Mouse (Mus musculus): ENCODE data around the gene Elob. TPM values are rescaled to one million over a fixed set of nuclear protein-coding genes. Genes with fewer than 3 reads are reported as not detected.
A peak's percentile ranks its signal among the peaks of the same experiment; 100 is the strongest.

The Elob gene
- polyA plus RNA-seq, 1 experiment from 2014 or later = 1,057 TPM

DNA sequence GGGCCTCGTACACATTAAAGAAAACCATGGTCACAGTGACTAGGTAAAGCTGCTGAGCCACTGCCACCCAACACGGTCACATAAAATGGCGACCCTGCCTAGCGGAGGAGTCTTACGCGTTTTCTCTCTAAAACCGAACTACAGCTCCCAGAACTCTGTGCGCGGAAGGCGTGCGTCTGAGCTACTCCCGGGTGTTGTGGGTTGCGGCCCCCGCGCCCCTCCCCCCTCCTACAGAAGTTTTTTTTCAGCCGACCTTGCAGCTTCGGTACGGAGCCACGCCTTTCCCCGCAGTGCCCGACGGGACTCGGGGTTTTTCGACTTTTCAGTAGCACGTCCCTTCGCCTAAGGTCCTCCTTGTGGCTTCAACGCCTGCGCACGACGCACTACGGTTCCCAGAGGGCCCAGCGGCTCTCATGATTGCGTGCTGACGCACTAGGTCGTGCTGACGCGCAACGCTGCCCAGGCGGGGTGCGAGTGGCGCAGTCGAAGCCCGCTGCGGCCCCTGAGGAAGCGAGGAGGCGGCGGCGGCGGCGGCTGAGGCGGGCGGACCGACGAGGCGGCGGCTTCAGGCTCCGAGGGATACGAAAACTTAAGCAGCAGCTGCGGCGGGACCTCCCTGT, 26.1 kb downstream of the Elob start:
- Histone ChIP-seq H3K27ac (replicated peaks; ENCODE audit: low read depth, low read length) (peak overlapping the region; percentile 81), H3K27me3 (ENCODE audit: control insufficient read depth, insufficient read depth, low read length) (no peaks in the 10 kb centered on the region), H3K4me2 (ENCODE audit: low read depth, low read length) (peak overlapping the region; percentile 42), H3K9me3 (replicated peaks; ENCODE audit: control insufficient read depth, low read length) (no peaks in the 10 kb centered on the region), H3K4me3 (ENCODE audit: low read depth, low read length) (peak overlapping the region; percentile 97), H3K9ac (replicated peaks; ENCODE audit: low read length) (peak overlapping the region; percentile 95), H3K4me1 (ENCODE audit: control insufficient read depth, insufficient read depth, low read length) (no peaks in the 10 kb centered on the region), H3K36me3 (replicated peaks; ENCODE audit: control insufficient read depth, insufficient read depth, low read depth, low read length) (no peaks in the 10 kb centered on the region)
- DNase-seq (ENCODE audit: low spot score) = peak; percentile 99
- WGBS = under 1% methylated on average over 57 of the region's 60 CpGs
- ATAC-seq (replicated peaks; ENCODE audit: insufficient number of reproducible peaks, low FRiP score, low TSS enrichment, low read depth) = peak; percentile 99

DNA sequence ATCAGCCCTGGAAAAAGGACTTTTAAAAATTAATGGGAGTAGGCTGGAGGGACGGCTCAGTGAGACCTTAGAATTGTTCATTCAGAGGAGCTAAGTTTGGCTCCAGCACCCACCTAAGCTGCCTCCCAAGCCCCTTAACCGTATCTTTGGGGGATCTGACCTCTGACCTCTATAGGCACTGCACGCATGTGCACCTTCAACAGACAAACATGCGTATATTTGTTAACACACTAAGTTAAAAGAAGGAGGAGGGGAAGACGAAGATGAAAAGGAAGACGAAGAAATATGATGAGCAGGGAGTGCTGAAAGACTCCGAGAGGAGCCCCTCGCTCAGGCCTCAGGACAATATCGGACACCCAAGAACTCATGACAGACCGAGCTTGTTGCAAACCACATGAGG, 27.3 kb downstream of the Elob start:
- H3K27ac ChIP-seq (replicated peaks; ENCODE audit: low read depth, low read length) = no peak overlapping the region
- H3K4me3 ChIP-seq (ENCODE audit: low read depth, low read length) = no peak overlapping the region
- no peak overlapping the region for H3K4me2 ChIP-seq (ENCODE audit: low read depth, low read length)
- H3K9ac ChIP-seq (replicated peaks; ENCODE audit: low read length) = no peak overlapping the region
- H3K9me3 ChIP-seq (replicated peaks; ENCODE audit: control insufficient read depth, low read length) = no peaks in the 10 kb centered on the region
- DNase-seq (ENCODE audit: low spot score) = no peak
- ATAC-seq (replicated peaks; ENCODE audit: insufficient number of reproducible peaks, low FRiP score, low TSS enrichment, low read depth) = no peak
- 89% methylated on average over 10 of the region's 10 CpGs for WGBS
- no peaks in the 10 kb centered on the region for H3K36me3 ChIP-seq (replicated peaks; ENCODE audit: control insufficient read depth, insufficient read depth, low read depth, low read length)
- no peaks in the 10 kb centered on the region for H3K4me1 ChIP-seq (ENCODE audit: control insufficient read depth, insufficient read depth, low read length)
- no peaks in the 10 kb centered on the region for H3K27me3 ChIP-seq (ENCODE audit: control insufficient read depth, insufficient read depth, low read length)

DNA sequence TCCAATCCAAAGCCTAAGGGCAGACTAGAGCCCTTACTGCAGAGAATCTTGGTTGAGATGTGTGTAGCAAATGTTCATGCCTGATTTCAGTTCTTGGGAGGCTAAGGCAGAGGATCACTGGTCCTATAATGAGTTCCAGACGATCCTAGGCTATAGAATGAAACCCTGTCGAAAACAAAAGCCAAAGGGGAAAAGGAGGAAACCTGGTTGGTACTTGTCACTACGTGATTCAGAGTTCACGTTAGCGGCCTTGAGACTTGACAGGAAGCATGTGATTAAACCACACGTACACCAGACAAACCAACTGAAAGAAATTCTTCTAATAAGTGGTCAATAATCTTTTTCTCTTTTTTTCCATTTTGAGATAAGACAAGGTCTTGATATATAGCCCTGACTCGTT, 31.6 kb downstream of the Elob start:
- Histone ChIP-seq H3K27ac (replicated peaks; ENCODE audit: low read depth, low read length) (no peak overlapping the region), H3K4me2 (ENCODE audit: low read depth, low read length) (no peak overlapping the region), H3K27me3 (ENCODE audit: control insufficient read depth, insufficient read depth, low read length) (no peaks in the 10 kb centered on the region), H3K9ac (replicated peaks; ENCODE audit: low read length) (no peak overlapping the region), H3K4me3 (ENCODE audit: low read depth, low read length) (no peak overlapping the region), H3K36me3 (replicated peaks; ENCODE audit: control insufficient read depth, insufficient read depth, low read depth, low read length) (no peaks in the 10 kb centered on the region), H3K4me1 (ENCODE audit: control insufficient read depth, insufficient read depth, low read length) (no peaks in the 10 kb centered on the region), H3K9me3 (replicated peaks; ENCODE audit: control insufficient read depth, low read length) (no peaks in the 10 kb centered on the region)
- DNase-seq (ENCODE audit: low spot score) (peak; percentile 43), ATAC-seq (replicated peaks; ENCODE audit: insufficient number of reproducible peaks, low FRiP score, low TSS enrichment, low read depth) (no peak)
- 39% methylated on average over 7 of the region's 7 CpGs for WGBS

DNA sequence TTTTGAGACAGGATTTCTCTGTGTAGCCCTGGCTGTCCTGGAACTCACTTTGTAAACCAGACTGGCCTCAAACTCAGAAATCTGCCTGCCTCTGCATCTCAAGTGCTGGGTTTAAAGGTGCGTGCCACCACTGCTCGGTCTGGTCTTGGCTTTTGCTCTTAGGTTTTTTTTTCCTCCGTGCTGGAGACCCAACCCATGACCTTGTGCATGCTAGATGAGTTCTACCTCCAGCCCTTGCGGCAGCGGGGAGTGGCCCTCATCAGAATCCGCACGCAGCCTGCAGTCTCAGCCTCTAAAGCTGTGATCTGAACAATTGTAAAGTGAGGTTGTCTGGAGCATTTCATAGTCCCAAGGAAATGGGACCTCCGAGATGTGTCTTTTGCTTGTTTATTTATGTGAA, 33.6 kb downstream of the Elob start:
- H3K4me2 ChIP-seq (ENCODE audit: low read depth, low read length) = no peak overlapping the region
- no peak for DNase-seq (ENCODE audit: low spot score)
- no peaks in the 10 kb centered on the region for H3K27me3 ChIP-seq (ENCODE audit: control insufficient read depth, insufficient read depth, low read length)
- H3K9ac ChIP-seq (replicated peaks; ENCODE audit: low read length) = no peak overlapping the region
- ATAC-seq (replicated peaks; ENCODE audit: insufficient number of reproducible peaks, low FRiP score, low TSS enrichment, low read depth) = no peak
- WGBS = 91% methylated on average over 8 of the region's 8 CpGs
- H3K4me3 ChIP-seq (ENCODE audit: low read depth, low read length) = no peak overlapping the region
- no peaks in the 10 kb centered on the region for H3K4me1 ChIP-seq (ENCODE audit: control insufficient read depth, insufficient read depth, low read length)
- H3K9me3 ChIP-seq (replicated peaks; ENCODE audit: control insufficient read depth, low read length) = no peaks in the 10 kb centered on the region
- no peak overlapping the region for H3K27ac ChIP-seq (replicated peaks; ENCODE audit: low read depth, low read length)
- no peaks in the 10 kb centered on the region for H3K36me3 ChIP-seq (replicated peaks; ENCODE audit: control insufficient read depth, insufficient read depth, low read depth, low read length)

DNA sequence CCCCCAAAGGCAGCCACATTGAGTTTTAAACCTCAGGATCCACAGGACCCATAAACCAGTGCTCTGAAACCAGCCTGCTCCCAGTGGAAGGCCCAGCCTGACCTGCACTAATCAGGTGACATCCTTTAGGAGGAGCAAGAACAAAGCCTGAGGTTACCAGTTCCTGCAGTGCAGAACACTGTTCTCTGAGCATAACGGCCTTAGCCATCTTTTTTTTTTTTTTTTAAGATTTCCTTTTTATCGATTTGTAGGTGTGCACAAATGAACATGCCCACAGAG, 37.9 kb downstream of the Elob start:
- Histone ChIP-seq H3K4me3 (ENCODE audit: low read depth, low read length) (peak overlapping the region; percentile 34; the same call in 1 of the 2 replicates), H3K4me2 (ENCODE audit: low read depth, low read length) (peak overlapping the region; percentile 57), H3K9me3 (replicated peaks; ENCODE audit: control insufficient read depth, low read length) (no peaks in the 10 kb centered on the region), H3K36me3 (replicated peaks; ENCODE audit: control insufficient read depth, insufficient read depth, low read depth, low read length) (no peaks in the 10 kb centered on the region), H3K9ac (replicated peaks; ENCODE audit: low read length) (peak overlapping the region; percentile 68), H3K4me1 (ENCODE audit: control insufficient read depth, insufficient read depth, low read length) (no peaks in the 10 kb centered on the region), H3K27me3 (ENCODE audit: control insufficient read depth, insufficient read depth, low read length) (no peaks in the 10 kb centered on the region), H3K27ac (replicated peaks; ENCODE audit: low read depth, low read length) (peak overlapping the region; percentile 87)
- DNase-seq (ENCODE audit: low spot score) (no peak), ATAC-seq (replicated peaks; ENCODE audit: insufficient number of reproducible peaks, low FRiP score, low TSS enrichment, low read depth) (no peak)
- WGBS = 44% methylated on average over 2 of the region's 2 CpGs

DNA sequence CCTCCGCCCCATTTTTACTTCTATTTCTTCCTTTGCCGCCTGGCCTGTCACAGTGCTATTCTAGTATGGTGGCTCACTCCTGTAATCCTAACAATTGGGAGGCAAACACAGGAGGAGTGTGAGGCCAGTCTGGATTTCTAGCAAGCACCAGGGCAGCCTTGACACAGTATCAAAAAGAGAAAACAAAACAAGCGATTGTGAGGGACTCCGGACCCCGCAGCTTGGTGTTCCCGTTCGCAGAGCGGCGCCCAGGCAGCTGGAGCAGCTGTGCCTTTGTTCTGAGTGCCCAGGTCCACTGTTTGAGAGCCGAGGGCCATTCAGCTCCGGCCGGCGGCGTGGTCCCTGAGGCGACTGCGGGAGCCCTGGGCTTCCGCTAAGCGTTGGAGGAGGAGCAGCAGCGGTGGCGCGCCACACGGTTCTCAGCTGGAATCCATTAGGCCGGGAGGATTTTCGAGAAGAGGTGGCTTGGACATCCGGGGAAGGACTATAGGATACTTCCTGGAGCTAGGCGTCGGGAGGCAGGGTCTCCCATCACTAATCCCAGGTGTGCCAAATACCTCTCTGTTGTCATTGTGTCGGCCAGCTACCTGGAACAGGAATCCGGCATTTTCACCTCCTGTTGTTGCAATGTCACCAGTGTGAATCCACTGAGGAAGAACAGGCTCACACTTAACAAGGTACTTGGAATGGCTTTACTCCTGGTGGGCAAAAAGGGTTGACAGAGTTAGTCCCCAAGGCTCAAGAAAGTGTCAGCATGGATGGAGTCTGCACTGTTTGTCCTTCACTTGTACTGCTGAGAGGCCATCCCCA, 38.5 kb downstream of the Elob start, which contains the start of gene Srrm2:
Srrm2 (plus strand) TSS at position 264 of the 810 bp plus-strand sequence.
- whole genome bisulfite sequencing = 1% methylated on average over 29 of the region's 29 CpGs

DNA sequence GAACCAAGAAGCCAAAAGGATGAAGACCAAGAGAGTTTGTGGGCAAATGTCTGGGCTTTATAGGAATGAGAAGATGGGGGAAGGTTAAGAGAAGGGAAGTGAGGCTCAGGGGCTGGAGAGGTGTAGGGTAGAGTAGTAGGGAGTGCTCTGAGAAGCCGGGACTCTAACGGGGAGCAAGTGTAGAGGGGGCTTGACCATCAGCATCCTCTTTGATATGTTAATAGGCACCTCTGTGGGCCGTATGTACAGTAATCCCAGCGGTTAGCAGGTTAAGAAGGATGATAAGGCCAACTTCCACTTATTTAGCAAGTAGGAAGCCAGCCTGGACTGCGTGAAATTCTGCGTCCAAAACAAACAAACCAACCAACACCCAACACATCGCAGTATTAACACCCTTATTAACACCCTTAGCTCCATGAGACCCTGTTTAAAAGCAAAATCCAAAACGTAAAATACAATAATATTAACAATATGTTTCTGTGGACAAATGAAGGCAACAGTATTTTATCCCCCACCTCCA, 39.1 kb downstream of the Elob start:
- DNase-seq (ENCODE audit: low spot score) (peak; percentile 8), ATAC-seq (replicated peaks; ENCODE audit: insufficient number of reproducible peaks, low FRiP score, low TSS enrichment, low read depth) (no peak)
- Histone ChIP-seq H3K4me1 (ENCODE audit: control insufficient read depth, insufficient read depth, low read length) (no peaks in the 10 kb centered on the region), H3K36me3 (replicated peaks; ENCODE audit: control insufficient read depth, insufficient read depth, low read depth, low read length) (no peaks in the 10 kb centered on the region), H3K27ac (replicated peaks; ENCODE audit: low read depth, low read length) (peak overlapping the region; percentile 87; the same call in 1 of the 2 replicates), H3K27me3 (ENCODE audit: control insufficient read depth, insufficient read depth, low read length) (no peaks in the 10 kb centered on the region), H3K4me3 (ENCODE audit: low read depth, low read length) (peak overlapping the region; percentile 34), H3K4me2 (ENCODE audit: low read depth, low read length) (peak overlapping the region; percentile 57), H3K9ac (replicated peaks; ENCODE audit: low read length) (peak overlapping the region; percentile 68), H3K9me3 (replicated peaks; ENCODE audit: control insufficient read depth, low read length) (no peaks in the 10 kb centered on the region)
- 11% methylated on average over 8 of the region's 8 CpGs for WGBS

More for the DNA sequence above, 38.5 kb downstream of the Elob start, which contains the start of gene Srrm2:
- no peaks in the 10 kb centered on the region for H3K27me3 ChIP-seq (ENCODE audit: control insufficient read depth, insufficient read depth, low read length)
- H3K9me3 ChIP-seq (replicated peaks; ENCODE audit: control insufficient read depth, low read length) = no peaks in the 10 kb centered on the region
- H3K4me1 ChIP-seq (ENCODE audit: control insufficient read depth, insufficient read depth, low read length) = no peaks in the 10 kb centered on the region
- peak within 1 kb of the TSS; percentile 57 for H3K4me2 ChIP-seq (ENCODE audit: low read depth, low read length)
- peak within 1 kb of the TSS; percentile 87 for H3K27ac ChIP-seq (replicated peaks; ENCODE audit: low read depth, low read length)
- peak; percentile 88 for DNase-seq (ENCODE audit: low spot score)
- no peaks in the 10 kb centered on the region for H3K36me3 ChIP-seq (replicated peaks; ENCODE audit: control insufficient read depth, insufficient read depth, low read depth, low read length)
- ATAC-seq (replicated peaks; ENCODE audit: insufficient number of reproducible peaks, low FRiP score, low TSS enrichment, low read depth) = peak; percentile 54
- peak within 1 kb of the TSS; percentile 34 for H3K4me3 ChIP-seq (ENCODE audit: low read depth, low read length)
- H3K9ac ChIP-seq (replicated peaks; ENCODE audit: low read length) = peak within 1 kb of the TSS; percentile 68

DNA sequence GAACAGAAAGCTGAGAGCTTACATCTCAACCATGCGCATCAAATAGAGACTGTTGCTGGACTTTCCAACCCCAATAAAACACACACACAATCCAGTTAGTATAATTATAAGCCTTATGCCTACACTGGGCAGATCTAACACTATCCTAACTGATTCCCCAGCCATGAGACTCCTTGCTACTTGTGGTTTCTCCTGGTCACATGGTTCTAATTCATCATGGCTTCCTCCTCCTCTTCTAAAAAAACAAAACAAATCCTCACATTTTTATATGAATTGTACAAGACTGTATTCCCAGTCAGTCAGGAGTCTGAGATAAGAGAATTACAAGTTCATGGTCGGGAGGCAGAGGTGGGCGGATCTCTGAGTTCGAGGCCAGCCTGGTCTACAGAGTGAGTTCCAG, 40.0 kb downstream of the Elob start:
- no peaks in the 10 kb centered on the region for H3K9me3 ChIP-seq (replicated peaks; ENCODE audit: control insufficient read depth, low read length)
- H3K36me3 ChIP-seq (replicated peaks; ENCODE audit: control insufficient read depth, insufficient read depth, low read depth, low read length) = no peaks in the 10 kb centered on the region
- no peak for DNase-seq (ENCODE audit: low spot score)
- H3K27ac ChIP-seq (replicated peaks; ENCODE audit: low read depth, low read length) = no peak overlapping the region
- H3K27me3 ChIP-seq (ENCODE audit: control insufficient read depth, insufficient read depth, low read length) = no peaks in the 10 kb centered on the region
- no peak overlapping the region for H3K9ac ChIP-seq (replicated peaks; ENCODE audit: low read length)
- 90% methylated on average over 4 of the region's 4 CpGs for WGBS
- ATAC-seq (replicated peaks; ENCODE audit: insufficient number of reproducible peaks, low FRiP score, low TSS enrichment, low read depth) = no peak
- H3K4me3 ChIP-seq (ENCODE audit: low read depth, low read length) = no peak overlapping the region
- no peak overlapping the region for H3K4me2 ChIP-seq (ENCODE audit: low read depth, low read length)
- H3K4me1 ChIP-seq (ENCODE audit: control insufficient read depth, insufficient read depth, low read length) = no peaks in the 10 kb centered on the region
